Mouse (Mus musculus) R1 (cell line): ENCODE measurements around the gene Prss38.

Experiments used
- DNase-seq: peaks from one replicate; pipeline ENCODE4 v3.0.0-alpha.2; 2018; ENCODE audit warnings: low read depth, low spot score

Prss38 gene

DNA sequence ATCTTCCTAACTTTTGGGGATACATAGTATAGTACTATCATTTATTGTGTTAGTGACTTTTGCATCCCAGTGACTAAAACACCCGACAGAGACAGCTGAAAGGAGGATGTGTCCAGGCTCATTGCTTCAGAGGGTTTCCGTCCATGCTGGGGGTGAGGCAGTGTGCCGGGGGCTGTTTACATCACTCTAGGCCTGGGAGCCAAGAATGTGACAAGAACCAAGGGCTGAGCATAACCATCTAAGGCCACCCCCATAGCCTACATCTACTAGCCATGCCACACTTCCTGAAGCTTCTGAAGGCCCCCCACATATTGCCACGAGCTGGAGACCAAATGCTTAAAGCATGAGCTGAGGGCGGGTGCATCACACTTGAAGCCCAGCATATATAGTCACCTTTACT, 50.7 kb downstream of the Prss38 start:
- no peak for DNase-seq

DNA sequence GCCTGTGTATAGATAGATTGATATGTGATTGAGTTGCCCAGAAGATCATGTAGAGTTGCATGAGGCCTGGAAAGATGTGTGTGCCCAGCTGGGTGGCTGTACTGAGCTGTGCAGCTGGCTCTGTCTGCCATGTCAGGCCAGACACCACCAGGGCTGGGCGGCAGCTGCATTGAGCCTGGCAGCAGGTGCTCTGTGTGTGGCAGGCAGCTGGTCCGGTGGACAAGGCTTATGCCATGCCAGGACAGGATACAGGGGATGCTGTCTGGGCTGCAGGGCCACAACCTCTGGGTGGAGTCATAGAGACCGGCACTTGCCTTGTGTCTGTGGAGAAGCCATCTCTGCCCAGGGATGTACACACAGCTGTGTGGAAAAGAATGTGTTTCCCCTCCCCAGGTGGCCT, 52.5 kb downstream of the Prss38 start:
- no peak for DNase-seq
